Mouse (Mus musculus) cerebellum, postnatal 25 days (tissue): ENCODE data around the gene Krtap16-1.

Experiments
- DNase-seq, 2 experiments: peaks; one replicate each; pipeline ENCODE4 v3.0.0; 2021; ENCODE audit warnings: mixed read lengths in 2 of 2

Gene Krtap16-1

GRCm38 (mm10) chr11:99948175-99948574 lies 38.2 kb downstream of the Krtap16-1 start, which contains the start of gene Krtap9-5:
Krtap9-5 (plus strand) TSS chr11:99948475.
- no peak for DNase-seq

GRCm38 (mm10) chr11:99937751-99938264 lies 48.6 kb downstream of the Krtap16-1 start:
- no peak for DNase-seq

GRCm38 (mm10) chr11:99935991-99936390 lies 50.4 kb downstream of the Krtap16-1 start, which contains the start of gene Krtap31-2:
Krtap31-2 (plus strand) TSS chr11:99936291.
- no peak for DNase-seq
